ENCODE assay signal across 37 mouse cellular contexts in genomic region chr9:49472126-49472525, GRCm38 (mm10). TPM values are rescaled to one million over a fixed set of nuclear protein-coding genes. Genes with fewer than 3 reads are reported as not detected.
"Had no signal": no experiment of that assay in that cellular context is flagged by ENCODE, and none has a peak within 500 bp of the region (broad histone marks: within the 10 kb centered on the region; RNA-seq: fewer than 3 reads in every experiment).

No protein-coding gene starts in this region.

- H3K4me1 ChIP-seq: limb, embryonic 12.5 days; limb, embryonic 13.5 days; limb, embryonic 15.5 days; liver, embryonic 12.5 days; liver, embryonic 13.5 days; liver, embryonic 15.5 days; lung, embryonic 15.5 days; megakaryocyte, embryonic 14.5 days; midbrain, embryonic 12.5 days; midbrain, embryonic 13.5 days; neural tube, embryonic 12.5 days had no signal

- H3K4me3 ChIP-seq: limb, embryonic 10.5 days; limb, embryonic 12.5 days; limb, embryonic 13.5 days; limb, embryonic 15.5 days; liver, embryonic 12.5 days; liver, embryonic 13.5 days; liver, embryonic 15.5 days; lung, embryonic 15.5 days; megakaryocyte, embryonic 14.5 days; midbrain, embryonic 10.5 days; midbrain, embryonic 12.5 days; midbrain, embryonic 13.5 days; midbrain, embryonic 15.5 days; myocyte; neural tube, embryonic 12.5 days had no signal

- H3K27ac ChIP-seq: limb, embryonic 10.5 days; limb, embryonic 12.5 days; limb, embryonic 13.5 days; limb, embryonic 15.5 days; liver, embryonic 12.5 days; liver, embryonic 13.5 days; liver, embryonic 14.5 days; liver, embryonic 15.5 days; lung, embryonic 15.5 days; macrophage; midbrain, embryonic 10.5 days; midbrain, embryonic 12.5 days; midbrain, embryonic 13.5 days; midbrain, embryonic 15.5 days; neural tube, embryonic 12.5 days had no signal

- H3K27me3 ChIP-seq: limb, embryonic 12.5 days; limb, embryonic 13.5 days; limb, embryonic 15.5 days; liver, embryonic 12.5 days; liver, embryonic 13.5 days; liver, embryonic 15.5 days; lung, embryonic 15.5 days; megakaryocyte, embryonic 14.5 days; midbrain, embryonic 12.5 days; midbrain, embryonic 13.5 days; midbrain, embryonic 15.5 days; neural tube, embryonic 12.5 days had no signal

- H3K9ac ChIP-seq: limb, embryonic 12.5 days; limb, embryonic 13.5 days; limb, embryonic 15.5 days; liver, embryonic 12.5 days; liver, embryonic 13.5 days; liver, embryonic 14.5 days; liver, embryonic 15.5 days; liver, postnatal 0 days; lung, embryonic 14.5 days; lung, embryonic 15.5 days; midbrain, embryonic 12.5 days; midbrain, embryonic 13.5 days; midbrain, embryonic 15.5 days; neural tube, embryonic 12.5 days had no signal

- ATAC-seq: liver, embryonic 12.5 days; liver, postnatal 0 days; lung, postnatal 0 days; midbrain, embryonic 13.5 days; midbrain, embryonic 15.5 days; midbrain, embryonic 16.5 days had no signal

- H3K9me3 ChIP-seq: limb, embryonic 10.5 days; limb, embryonic 13.5 days; limb, embryonic 15.5 days; liver, embryonic 12.5 days; liver, embryonic 13.5 days; liver, embryonic 15.5 days; lung, embryonic 15.5 days; megakaryocyte, embryonic 14.5 days; midbrain, embryonic 12.5 days; midbrain, embryonic 13.5 days; midbrain, embryonic 15.5 days; neural tube, embryonic 12.5 days had no signal

- H3K4me2 ChIP-seq: limb, embryonic 12.5 days; limb, embryonic 13.5 days; limb, embryonic 15.5 days; liver, embryonic 11.5 days; liver, embryonic 12.5 days; liver, embryonic 13.5 days; liver, embryonic 15.5 days; lung, embryonic 14.5 days; lung, embryonic 15.5 days; midbrain, embryonic 11.5 days; midbrain, embryonic 12.5 days; midbrain, embryonic 13.5 days; midbrain, embryonic 15.5 days; neural tube, embryonic 12.5 days had no signal

- DNase-seq: left cerebral cortex, postnatal 4 days; liver; liver, embryonic 13.5 days; liver, postnatal 0 days; lung, adult 18-20 months; lung, adult 2 months; lung, embryonic 14.5 days; lung, postnatal 10 days; lung, postnatal 14 days; lung, postnatal 36 days; midbrain, embryonic 14.5 days had no signal

- H3K36me3 ChIP-seq: limb, embryonic 10.5 days; limb, embryonic 12.5 days; limb, embryonic 13.5 days; limb, embryonic 15.5 days; liver, embryonic 12.5 days; liver, embryonic 13.5 days; liver, embryonic 15.5 days; lung, embryonic 15.5 days; midbrain, embryonic 10.5 days; midbrain, embryonic 12.5 days; midbrain, embryonic 13.5 days; midbrain, embryonic 15.5 days; neural tube, embryonic 12.5 days had no signal

RNA-seq across cellular contexts. Expression of gene Ankk1, which starts 45.3 kb away (rescaled TPM):
- polyA plus RNA-seq: limb, embryonic 10.5 days; limb, embryonic 11.5 days; limb, embryonic 12.5 days; limb, embryonic 13.5 days; limb, embryonic 15.5 days; liver, adult 2 months; liver, embryonic 11.5 days; liver, embryonic 12.5 days; liver, embryonic 13.5 days; liver, embryonic 14.5 days; liver, embryonic 15.5 days; liver, embryonic 16.5 days; liver, postnatal 0 days; lung, embryonic 14.5 days; lung, embryonic 15.5 days; lung, embryonic 16.5 days; macrophage; midbrain, embryonic 10.5 days; midbrain, embryonic 11.5 days; midbrain, embryonic 12.5 days; midbrain, embryonic 13.5 days; midbrain, embryonic 14.5 days; midbrain, embryonic 15.5 days; midbrain, embryonic 16.5 days; midbrain, postnatal 0 days; myocyte; neural tube, embryonic 11.5 days; neural tube, embryonic 12.5 days had no signal
